Mouse (Mus musculus): Measurements from ENCODE around the gene Vps26b.

Vps26b gene

DNA sequence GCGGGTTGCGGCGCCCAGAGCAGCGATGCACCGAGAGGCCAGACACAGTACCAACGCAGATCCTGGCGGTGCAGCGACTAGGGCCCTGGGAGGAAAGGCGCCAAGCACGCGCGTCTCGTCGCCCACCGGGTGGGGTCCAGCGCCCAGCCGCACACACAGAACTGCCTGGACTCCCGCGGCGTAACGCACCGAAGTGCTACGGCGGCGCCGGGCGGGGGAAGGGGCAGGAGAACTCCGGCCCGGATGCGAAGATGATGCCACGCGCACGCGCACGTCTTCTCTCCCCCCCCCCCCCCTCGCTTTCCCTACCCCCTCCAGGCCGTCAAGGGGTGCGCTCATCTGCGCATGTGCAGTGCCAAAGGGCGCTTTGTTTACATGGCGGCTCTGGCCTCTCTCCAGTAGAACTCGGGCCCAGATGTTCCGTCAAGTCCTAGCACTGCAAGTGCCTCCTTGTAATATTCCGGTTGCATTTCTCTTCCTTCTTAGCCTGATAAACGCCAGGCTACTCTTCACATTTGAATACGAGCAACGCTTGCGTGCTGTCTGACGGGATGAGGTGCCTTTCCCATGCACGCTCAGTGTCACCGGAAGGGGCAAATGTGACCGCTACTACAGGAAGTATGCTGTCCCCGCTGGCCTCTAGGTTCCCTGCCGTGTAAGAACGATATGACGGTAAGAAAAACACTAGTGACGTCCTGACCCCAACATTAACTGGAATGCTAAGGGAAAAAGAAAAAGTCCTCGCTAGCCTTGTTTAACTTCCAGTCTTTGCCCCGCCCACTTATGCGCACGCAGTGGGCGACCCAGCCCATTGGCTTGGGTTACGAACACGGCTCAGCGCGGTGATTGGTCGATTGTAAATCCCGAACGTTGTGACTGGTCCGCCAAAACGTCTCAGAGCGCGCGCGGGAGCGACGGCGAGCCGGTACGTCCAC is at the start of gene Vps26b, which contains the start of gene Ncapd3:
Vps26b (minus strand) TSS at position 238 of the 935 bp plus-strand sequence.
Ncapd3 (plus strand) TSS at position 348 of the 935 bp plus-strand sequence.
- DNase-seq, result peak; percentile 93 to 94

DNA sequence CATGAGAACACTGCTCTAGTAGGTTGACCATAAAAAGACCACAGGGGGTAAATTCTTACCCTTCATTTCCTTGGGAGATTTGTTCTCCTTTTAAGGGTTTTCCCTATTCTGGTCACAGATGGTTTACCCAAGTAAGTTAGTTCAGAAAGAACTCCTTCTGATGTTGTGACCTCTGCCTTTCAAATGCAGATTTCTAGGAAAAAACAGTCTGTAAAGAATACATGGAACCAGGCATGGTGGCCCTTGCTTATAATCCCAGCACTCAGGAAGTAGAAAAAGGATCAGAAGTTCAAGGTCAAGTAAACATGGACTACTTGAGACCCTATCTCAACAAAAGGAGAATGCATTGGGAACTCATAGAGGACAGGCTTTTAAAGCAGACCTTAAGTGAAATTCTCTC is 45.9 kb upstream of the Vps26b start:
- no peak for DNase-seq

DNA sequence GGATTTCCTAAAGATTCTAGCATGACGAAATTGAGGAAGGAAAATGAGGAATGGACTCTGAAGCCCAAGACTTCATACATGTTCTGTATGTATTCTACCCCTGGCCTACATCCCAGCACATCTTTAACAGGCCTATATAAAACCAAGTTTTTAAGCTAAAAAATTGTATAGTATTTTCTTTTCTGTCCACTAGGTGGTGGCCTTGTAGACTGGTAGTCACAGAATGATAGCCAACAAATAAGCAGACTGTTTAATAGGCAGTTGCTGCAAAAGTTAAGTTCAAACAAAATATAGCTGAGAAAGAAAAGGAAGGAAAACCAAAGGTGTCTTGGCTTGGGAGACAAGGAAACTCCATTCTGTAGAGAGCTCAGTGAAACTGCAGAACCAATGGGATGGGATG is 44.8 kb upstream of the Vps26b start:
- no peak for DNase-seq

DNA sequence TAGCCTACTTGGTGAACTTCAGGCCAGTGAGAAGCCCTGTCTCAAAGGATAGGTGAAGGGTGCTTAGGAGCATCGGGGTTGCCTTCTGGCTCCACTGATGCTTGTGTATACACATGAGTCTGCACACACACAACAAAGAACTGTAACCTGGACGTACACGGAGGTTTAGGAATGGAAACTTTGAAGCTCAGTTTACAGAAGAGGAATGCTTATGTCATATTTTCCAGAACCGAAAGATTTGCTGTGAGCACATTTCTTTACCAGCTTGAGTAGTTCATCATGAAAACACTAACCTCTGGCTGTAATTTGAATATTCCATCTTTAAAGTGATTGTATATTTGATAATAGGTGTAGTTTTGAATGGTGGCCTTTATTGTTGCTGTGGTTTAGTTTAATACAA is 41.0 kb upstream of the Vps26b start:
- no peak for DNase-seq

DNA sequence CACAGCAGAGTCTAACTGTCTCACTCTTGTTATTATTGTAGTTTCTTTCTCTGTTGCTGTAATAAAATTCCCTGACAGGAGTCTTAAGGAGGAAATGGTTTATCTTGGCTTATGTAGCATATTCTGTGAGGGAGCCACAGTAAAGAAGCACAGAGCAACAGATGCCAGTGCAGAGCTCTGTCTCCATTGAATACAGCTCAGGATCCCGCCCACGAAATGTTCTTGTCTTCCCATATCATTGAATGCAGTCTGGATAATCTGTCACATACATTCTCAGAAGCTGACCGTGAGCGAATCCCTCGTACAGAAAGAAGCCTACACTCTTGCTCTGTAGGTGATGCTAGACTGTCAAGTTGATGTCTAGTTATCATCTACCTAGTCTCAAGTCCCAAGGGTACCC is 28.5 kb upstream of the Vps26b start:
- DNase-seq, result no peak

DNA sequence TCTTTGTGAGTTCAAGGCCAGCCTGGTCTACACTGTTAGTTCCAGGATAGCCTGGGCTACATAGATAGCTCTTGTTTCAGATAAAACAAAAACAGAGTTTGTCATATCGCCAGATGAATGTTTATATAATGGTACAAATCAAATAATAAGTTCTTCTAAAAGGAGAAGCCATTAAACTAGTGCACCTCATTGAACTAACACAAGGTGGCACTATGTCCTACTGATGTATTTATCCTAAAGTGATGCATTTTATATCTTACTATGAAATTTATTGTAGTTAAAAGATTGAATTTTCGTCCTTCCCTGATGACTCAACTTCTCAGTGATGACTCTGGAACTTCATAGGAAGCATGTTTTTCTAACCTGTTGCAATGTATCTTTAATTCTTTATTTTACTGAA is 19.6 kb upstream of the Vps26b start:
- DNase-seq, result no peak

DNA sequence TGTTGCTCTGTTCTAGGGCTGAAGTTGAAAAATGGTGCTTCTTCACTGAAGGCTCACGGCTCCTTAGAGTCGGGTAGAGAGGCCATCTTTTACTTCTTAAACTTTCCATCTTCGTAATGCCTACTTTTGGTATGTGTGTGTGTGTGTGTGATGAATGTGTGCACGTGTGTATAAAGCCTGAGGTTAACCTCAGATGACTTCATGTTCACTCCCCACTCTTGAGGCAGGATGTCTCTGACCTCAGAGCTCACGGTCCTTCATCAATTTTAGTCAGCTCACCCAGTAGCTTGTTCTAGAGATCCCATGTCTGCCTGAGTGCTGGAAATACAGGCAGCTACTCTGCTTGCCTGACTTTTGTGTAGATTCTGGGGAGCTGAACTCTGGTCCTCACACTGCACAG is 14.0 kb upstream of the Vps26b start:
- DNase-seq, result no peak

DNA sequence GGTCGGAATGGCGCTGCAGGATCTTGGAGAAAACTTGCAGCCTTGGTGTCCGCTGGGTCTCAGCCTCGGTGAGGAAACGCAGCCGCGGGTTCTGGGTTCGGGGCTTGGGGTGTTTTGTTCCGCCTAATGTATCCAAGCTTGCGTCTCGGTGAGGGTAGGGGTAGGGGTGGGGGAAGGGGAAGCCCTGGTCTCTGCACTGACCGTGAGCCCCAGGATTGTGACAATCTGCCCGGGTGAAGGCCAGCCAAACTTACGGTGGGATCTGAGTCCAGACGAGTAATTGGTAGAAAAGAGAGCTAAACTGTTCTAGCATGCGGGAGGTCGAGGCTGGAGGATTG is 867 bp upstream of the Vps26b start:
- no peak for DNase-seq

DNA sequence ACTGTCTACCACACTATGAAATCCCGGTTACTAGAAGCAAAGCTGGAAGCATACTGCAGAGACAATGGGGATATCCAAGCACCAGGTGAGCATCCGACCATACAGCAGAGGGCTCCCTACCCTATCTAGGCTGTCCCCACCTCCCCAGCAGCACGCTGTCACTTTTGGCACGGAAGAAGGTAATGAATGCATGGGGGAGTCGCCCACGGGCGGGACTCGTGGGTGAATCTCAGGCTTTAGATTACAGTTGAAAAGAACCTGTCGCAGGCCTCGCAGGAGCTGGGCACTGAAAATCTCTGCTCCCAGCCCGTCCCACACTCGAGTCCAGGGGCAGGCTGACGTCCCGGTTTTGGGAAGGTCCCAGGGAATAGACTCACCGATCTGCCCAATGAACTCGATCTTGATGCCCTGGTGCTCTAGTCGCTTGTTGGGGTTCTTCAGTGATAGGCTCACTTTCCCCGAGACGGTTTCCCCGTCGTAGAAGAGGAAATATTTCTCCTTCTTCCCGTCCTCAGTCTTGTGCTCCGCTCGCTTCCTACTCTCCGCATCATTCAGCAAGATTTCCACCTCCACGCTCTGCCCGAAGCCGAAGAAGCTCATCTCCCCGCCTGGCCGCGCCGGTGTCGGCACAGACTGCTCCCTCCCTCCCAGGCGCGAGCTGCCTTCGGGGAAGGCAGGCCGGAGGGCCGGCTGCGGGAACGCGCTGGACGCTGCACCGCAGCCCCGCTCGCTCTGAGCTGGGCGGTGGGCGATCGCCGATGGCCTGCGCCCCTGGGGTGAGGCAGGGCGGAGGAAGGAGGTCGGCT is 640 bp downstream of the Vps26b start:
- DNase-seq, result peak; percentile 60 to 72

DNA sequence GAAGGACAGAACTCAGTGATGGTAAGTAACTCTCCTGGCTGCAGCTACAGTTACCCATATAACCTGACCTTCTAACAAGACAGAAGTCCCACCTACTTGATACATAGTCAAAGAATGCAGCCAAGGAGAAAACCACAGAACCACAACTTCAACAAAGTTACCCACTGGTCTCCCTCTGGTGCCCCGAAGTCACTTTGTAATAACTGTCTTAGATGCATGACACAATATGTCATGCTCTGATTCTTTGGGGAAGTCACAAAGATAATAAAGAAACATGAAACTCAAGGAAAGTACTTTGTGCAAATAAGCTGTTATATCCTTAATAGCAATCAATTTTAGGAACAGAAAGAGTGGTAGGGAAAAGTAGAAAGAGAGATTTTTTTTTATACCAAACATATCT is 3.2 kb downstream of the Vps26b start:
- DNase-seq, result no peak

DNA sequence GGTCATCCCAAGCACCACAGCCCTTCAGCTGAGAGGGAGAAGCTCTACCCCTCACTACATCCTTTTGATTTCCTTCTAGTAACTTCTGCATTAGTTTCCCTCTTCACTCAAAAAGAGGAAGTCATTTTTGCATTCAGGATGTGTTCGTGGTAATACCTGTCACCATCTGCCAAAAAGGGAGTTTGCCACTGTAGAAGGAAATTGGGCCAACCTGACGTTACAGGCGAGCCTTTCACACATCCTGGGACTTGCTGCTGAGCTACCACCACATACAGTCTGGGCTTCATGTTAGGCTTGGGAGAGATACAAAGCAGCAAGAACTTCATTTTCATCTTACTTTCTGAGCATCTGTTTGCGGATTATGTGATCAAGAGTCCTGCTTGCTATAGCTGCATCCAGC is 6.2 kb downstream of the Vps26b start:
- no peak for DNase-seq

DNA sequence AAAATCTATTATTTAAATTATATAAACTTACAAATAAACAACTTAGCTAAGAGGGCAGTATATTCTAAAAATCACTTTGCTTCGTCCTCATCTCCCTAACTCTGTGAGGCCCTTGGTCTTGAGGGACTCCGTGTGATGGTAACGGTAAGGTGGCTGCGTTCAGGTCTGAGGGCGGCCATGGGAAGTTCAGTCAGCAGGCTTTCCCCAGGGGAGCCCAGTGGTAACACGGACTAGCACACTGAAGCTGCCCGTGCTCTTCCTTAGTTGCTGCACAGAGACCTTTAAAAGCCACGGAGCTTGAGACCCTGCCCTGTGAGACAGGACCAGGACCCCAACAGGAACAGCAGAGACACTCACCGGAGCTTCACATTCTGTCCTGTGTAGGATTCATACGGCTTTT is 10.9 kb downstream of the Vps26b start:
- no peak for DNase-seq

DNA sequence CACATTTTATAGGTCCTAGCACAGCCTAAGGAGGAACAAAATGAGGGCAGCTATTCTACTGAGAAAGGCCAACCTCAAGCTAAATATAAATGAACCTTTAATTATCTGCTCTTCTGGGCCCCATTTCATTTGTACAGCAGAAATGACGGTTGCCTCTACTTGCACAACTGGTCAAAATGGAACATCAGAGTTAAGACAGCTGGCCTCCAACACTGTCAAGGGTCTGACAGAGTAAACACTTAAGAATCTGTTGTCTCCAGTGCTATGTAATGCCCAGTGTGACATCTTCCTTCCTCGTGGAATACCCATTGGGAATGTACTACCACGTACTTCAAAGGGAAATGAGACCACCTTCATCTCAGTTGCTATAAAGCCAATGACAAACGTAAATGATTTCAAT is 18.3 kb downstream of the Vps26b start:
- no peak for DNase-seq

DNA sequence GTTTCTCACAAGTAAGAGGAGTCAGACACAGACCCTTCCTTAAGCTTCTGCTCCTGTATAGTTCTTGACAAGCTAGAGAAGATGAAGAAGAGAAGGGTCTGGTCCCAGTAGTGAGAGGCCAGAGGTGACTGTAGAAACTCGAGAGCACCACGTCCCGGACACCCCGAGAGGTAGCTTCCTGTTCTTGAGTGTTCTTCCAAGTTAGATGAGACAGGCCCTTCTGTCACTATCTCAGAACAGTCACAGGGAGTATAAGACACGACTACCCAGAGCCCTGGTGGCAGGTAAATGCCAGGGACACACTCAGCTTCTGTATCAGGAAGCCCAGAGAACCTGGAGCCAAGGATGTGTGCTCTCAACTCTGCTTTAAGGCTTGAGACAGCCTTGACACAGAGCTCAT is 20.6 kb downstream of the Vps26b start:
- DNase-seq, result no peak

DNA sequence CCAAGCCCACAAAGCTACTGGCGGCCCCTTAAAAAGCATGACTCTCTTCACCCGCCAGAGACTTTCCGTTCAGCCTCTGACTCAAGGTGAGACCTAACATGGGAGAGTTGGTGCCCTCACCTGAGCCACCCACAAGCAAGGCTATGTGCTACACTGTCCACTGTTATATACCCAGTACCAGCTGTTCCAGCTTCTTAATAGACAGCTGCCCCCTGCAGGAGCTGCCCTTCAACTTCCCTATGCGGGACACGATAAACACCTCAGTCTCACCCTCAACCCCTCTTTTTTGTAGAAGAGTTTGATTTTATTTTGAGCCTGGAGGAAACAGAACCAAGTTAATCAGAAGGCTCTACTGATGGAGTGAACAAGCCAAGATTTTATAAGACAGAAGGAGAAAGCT is 23.0 kb downstream of the Vps26b start:
- no peak for DNase-seq

DNA sequence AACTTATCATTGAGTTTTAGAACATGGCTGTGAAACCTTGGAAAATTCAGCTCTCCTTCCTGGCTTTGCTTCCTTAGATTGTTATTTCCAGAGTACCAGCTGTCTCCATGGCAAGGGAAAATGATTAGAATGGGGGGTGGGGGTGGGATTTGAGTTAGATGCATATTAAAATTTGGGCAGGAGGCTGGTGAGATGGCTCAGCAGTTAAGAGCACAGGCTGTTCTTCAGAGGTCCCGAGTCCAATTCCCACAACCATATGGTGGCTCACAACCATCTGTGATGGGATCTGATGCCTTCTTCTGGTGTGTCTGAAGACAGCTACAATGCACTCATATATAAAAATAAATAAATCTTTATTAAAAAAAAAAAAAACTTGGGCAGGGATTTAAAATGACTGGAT is 23.9 kb downstream of the Vps26b start:
- no peak for DNase-seq

DNA sequence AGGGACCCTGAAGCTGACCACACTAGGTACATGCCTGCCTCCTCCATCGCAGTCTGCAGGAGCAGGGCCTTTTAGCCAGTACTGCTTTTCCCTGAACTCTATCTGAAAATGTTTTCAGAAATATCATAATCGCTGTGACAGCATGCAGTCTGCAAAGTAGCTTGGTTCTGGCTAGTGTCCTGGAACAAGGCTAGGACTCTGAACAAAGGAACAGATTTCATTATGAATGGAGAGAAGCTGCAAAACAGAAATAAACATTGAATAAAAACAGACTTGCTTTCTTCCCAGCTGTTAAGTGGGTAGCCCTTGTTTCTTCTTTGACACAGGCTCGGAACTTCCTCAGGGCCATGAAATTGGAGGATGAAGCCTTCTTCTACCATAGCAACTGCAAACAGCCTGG is 24.6 kb downstream of the Vps26b start:
- DNase-seq, result no peak

DNA sequence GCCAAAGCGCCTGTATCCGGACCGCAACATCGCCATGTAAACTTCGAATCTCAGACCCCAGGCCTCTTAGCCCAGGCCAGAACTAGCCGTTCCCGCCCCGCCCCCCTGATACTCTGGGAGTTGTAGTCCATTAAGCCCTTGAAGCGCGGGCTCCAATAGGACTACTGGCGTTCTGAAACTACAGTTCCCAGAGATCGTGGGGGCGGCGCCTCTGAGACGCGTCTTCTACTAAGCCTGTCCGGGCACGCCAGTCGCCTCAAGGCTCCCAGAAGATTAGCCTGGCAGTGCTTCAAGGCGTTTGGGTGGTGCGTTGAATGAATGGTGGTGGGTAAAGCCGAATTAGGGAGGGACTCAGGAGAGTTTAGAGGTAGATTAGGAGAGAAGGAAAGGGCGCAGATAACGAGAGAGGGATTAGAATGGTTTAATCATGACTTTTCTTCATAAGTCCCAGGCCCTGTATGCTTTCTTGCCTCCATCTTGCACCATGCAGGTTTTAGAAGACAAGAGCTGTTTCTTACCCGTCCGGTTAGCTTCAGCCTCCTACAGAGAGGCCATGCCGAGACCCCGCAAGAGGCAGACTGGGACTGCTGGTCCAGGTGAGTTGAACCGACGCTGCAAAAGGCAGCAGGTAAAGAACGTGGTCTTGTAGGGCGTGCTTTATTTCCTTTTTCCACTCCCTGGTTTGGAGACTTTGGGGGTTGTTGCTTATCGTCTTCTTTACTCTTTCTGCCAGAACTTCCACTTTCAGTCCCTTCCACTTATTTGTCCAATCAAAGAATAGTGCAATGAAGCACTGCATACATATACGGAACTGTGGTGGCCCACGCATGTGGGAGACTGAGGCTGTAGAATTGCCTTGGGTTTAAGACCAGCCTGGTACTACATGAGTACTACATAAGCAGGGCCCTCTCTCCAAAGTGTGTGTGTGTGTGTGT is 30.1 kb downstream of the Vps26b start, which contains the start of the genes Acad8 and Thyn1:
Acad8 (minus strand) TSS at position 106 of the 935 bp plus-strand sequence.
Thyn1 (plus strand) TSS at position 250 of the 935 bp plus-strand sequence.
- DNase-seq, result peak; percentile 92 to 93

DNA sequence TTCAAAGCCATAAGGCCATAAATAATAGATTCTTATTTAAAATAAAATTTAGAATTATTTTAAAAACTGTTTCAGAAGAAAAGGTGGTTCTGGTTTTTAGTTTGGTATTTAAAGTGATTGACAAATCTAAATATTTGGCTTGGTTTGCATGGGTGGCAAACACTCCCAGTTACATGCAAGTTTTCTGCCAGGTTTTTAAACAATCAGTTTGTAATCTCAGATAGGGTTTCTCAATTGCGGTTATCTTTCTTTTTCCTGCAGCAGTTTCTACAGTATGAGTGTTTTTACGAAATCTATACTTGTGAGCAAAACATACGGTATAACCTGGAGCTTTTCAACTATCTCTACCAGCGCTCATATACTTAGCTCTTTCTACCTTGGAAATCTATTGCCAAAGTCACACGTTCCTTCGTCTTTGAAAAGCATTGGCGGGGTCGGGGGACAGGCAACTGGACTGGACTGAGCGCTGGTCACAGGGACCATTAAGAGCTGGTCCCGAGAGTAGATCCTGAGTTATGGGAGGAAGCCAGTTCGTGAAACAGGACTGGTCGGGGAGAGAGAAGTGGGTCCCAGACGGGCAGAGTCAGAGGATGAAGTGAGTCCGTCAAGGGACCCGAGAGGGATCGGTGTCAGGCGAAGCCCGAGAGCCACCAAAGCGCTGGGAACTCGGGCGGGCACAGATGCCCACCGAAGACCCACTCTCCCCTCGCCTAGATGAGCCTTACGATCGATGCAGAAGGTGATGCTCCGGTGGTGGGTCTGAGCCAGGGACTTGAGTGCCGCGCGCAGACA is 31.0 kb downstream of the Vps26b start:
- DNase-seq, result no peak

DNA sequence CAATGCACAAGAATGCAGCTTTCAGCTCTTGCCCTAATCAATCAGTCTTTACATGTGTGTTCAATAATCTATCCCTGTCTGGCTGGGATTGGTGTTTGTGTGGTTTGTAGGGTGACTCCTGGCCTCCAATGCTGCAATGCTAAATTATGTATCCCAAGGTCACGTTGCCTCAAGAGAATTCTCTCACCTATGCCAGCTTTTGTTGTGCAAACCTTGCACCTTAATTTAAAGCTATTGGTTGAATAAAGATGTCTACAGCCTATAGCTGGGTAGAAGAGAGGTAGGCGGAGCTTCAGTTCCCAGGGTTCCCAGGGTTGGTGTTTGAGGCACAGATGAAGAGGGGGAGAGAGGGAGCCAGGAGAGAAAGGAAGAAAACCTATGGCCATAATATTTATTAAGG is 32.4 kb downstream of the Vps26b start:
- no peak for DNase-seq

DNA sequence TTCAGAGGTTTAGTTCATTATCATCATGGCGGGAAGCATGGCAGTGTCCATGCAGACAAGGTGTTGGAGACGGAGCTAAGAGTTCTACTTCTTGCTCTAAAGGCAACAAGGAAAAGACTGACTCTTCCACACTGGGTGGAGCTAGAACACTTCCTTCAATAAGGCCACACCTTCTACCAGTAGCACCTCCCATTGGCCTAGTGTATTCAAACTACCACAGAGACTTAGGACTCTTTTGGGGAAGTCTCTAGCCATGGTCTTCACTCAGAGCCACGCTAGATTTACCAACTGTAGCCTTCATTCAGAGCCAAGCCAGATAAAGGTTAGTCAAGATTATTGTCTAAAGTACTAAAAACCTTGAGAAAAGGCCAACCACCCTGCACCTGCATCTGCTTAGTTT is 32.8 kb downstream of the Vps26b start:
- no peak for DNase-seq

DNA sequence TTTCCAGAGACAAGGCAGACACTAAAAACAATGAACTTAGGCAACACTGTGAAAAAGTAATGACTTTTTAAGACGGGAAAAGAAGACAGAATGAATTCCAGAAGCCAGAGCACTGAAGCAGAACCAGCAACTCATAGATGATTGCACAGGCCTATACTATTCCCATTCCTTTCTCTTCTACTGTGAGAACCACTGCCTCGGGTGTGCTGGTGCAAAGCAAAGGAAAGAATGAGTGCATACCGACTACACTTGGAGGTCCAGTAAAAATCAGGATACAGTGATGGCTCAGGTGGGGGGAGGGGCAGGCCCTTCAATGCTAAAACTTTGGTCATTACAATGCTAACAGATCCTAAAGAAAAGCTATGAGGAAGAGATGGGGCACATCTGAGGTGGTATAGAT is 36.0 kb downstream of the Vps26b start:
- DNase-seq, result no peak

Measured in thymus, postnatal 36 days (tissue).